Mouse (Mus musculus): ENCODE measurements around the gene Zfp78.

Zfp78 gene

DNA sequence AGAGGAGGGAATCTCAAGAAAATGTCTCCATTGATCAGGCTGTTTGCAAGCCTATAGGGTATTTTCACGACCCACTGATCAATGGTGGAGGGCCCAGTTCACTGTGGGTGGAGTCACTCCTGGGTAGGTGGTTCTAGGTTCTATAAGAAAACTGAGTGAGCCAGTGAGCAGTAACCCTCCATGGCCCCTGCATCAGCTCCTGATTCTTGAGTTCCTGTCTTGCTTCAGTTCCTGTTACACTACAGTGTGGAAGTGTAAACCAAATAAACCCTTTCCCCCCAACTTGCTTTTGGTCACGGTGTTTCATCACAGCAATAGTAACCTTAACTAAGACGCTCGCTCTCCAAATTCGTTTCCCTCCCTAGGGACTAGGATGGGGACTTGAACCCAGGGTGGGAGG is 25.9 kb downstream of the Zfp78 start:
- DNase-seq (ENCODE audit: low spot score) = no peak

DNA sequence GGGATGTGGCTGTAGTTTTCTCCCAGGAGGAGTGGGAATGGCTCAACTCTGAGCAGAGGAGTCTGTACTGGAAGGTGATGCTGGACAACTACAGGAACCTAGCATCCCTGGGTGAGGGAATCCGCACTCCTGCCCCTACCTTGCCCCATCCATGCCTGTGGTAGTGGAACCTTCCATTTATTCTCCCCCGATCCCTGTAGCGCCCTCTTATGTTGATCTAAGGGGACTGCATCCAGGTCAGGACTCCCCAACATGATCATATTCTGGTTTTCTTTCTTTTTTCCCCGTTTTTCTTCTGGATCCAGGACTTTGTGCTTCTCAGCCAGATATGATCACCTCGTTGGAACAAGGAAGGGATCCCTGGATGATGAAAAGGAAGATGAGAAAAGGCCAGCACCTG is 26.4 kb downstream of the Zfp78 start:
- no peak for DNase-seq (ENCODE audit: low spot score)

DNA sequence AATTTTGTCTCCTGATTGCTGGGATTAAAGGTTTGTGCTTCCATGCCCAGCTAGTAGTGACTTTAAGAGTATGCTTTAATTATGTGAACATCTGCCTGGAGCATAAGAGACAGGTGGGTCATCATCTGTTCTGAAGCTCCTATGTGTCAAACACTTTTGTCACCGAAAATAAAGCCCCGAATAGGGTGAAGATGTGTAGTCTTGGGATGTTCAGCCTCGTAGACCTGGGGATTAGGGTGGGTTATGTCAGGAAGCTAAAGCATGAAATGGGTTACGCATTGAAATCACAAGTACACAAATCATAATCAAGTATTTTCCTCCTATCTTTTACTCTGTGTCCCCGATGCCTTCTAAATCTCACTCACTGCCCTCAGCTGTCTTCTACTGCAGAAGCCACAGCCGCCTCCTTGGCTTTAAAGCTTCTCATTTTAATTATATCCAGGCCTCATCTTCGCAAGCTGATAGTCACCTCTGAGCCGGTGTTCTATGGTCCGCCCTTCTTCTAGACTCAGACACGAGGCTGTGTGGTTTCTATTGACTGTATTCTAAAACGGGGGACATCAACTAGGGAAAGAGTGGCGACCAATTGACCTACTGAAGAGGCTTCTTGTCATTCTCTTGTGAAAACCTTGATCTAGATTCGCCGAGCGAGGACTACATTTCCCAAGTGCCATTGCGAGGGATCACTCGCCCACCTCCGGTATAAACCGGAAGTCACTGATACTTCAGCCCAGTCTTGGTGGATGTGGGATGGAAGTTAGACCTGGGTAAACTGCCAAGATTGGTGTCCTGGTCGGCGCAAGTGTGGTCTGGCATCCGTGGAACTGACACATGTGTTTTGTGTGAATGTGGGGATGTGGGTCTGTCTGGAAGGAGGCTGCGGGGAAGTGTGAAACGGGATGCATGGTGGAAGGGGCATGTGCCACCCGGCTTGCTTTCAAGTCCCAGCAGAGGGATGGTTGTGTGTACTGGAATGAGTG is 35.2 kb downstream of the Zfp78 start, which contains the start of gene Smim17:
Gene Smim17, plus strand, starts transcription at position 720 of the 980 bp plus-strand sequence.
- peak; percentile 16 for DNase-seq (ENCODE audit: low spot score)

DNA sequence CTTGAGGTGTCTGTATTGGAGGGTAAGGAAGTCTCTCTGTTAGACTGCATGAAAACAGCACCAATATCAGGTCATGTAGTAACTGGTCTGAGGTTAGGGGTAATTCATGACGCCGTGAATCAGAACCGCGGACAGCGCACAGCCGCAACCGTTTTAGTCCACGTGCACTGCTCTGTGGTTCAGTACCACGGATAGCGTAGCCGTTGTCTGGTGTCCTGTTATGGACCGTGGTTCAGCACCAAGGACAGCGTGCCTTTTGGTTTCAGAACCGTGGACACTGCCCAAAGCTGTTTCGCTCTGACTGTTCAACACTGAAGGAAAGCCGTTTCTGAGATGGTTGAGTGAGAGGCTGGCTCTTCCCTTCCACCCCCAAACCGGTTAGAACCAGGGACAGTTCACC is 47.0 kb downstream of the Zfp78 start, which contains the start of gene Gm20715:
Gene Gm20715, plus strand, starts transcription at position 235 of the 400 bp plus-strand sequence.
- peak; percentile 93 for DNase-seq (ENCODE audit: low spot score)

DNA sequence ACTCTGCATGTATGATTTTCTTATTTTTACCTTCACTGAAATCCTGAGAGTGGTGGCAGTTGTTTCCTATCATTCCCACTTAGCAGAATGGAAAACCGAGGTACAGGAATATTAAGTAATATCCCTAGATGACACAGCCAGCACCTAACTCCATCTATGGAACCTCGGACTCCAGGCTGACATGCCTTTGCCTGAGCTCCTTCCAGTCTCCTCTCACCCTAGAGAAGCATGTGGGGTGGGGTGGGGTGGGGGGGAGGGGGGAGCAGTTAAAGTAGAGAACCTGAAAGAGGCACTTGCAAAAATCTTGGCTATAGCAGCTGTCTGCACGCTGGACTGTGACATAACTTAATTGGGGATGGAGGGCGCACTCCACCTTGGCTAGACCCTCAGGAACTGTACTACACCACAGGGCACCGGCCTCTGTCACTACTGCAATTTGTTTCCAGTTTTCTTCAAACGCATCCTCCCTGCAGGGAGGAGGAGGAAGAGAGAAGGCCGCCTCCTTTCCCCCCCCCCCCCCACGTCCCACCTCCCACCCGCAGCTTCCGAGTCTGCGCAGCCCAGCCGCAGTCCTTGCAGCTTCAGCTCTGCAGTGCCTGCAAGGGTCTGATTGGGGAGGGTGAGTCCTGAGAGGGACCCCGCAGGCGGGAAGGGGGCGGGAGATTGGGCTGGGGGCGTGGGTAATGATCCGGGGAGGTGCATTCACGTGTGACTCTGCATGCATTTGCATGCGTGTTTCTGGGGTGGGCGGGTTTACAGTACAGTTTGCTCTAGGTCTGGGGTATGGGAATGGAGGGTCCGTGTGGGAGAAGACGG is 51.8 kb downstream of the Zfp78 start:
- DNase-seq (ENCODE audit: low spot score) = no peak

DNA sequence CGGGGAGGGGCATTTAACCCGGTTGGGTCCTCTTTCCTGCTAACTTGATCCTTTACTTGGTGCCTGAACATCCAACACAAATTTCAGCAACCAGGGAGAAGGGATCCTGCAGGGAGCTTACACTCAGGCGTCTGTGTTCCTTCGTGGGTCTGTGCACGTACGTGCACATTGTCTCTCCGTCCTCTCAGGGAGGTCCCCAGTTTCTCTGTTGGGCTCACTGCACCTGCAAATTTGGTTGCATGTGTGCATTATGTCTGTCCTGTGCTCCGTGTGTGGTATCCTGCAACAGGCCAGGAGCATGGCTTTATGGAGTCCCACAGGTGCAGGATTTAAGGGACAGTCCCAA is 52.3 kb downstream of the Zfp78 start:
- DNase-seq (ENCODE audit: low spot score) = no peak

DNA sequence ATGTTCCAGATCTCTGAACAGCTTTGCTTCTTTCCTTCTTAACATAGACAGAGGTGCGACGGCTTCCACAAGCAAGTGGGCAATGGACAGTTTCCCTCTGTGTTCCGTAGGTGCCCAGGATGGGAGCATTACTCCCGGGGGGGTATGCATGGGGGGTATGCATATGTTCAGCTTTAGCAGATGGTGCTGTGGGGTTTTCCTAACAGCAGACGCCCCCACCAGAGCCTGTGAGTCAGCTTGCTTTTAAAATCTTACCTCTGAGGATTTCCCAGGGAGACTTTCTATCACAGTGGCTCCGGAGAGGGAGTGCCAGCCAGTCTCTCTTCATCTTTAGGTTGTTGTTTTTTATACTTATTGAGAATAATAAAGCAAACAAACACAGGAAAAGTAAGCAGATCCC is 56.8 kb downstream of the Zfp78 start:
- DNase-seq (ENCODE audit: low spot score) = no peak

DNA sequence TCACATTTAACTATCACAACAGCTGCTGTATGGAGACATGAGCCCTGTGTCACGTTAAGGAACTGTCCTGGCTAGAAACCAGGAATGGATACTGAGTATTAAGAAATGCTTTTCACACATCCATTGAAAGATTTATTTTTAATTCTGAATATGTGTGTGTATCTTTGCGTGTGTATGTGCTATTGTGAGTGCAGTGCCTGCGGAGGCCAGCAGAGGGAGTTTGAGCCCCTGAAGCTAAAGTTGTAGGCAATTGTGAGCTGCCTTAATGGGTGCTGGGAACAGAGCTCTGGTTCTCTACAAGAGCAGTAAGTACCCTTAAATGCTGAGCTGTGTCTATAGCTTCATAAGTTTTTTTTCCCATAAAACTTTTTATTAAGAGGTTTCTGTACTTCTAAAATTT is 66.3 kb downstream of the Zfp78 start:
- DNase-seq (ENCODE audit: low spot score) = no peak

DNA sequence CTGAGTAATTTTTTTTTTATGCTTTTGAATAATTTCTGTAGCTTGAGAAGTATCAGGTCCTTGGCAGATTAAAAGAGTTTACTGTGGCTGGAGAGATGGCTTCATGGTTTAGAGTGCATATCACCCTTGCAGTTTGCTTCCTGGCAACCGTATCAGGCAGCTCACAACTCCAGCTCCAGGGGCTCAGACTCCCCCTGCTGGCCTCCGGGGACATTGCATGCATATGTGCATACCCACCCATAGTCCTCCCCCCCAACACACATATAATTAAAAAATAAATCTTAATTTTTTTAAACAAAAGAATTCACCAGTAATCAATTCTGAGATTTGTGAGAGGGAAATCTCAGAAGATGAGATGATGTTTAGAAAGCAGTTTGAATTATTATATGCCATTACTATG is 67.3 kb downstream of the Zfp78 start:
- DNase-seq (ENCODE audit: low spot score) = peak; percentile 13
